Mouse (Mus musculus) heart, embryonic 12.5 days (tissue): Measurements from ENCODE around the gene Olfr509. TPM values are rescaled to one million over a fixed set of nuclear protein-coding genes. Genes with fewer than 3 reads are reported as not detected.

Experiments
- polyA plus RNA-seq: library from polyadenylated mRNA; unstranded; fragments of >200 nt; fragmentation: Nextera tagmentation; extraction: Ambion mirVana; gene quantifications from 2 replicates; pipeline ENCODE4 v1.2.1, GENCODE M21; 2016

Gene Olfr509
- polyA plus RNA-seq, 1 experiment from 2014 or later = not detected

Other genes starting within 250 kb of the Olfr509 start
- gene Olfr497, start 231.5 kb downstream of the Olfr509 start, polyA plus RNA-seq = not detected in 2 replicates
- not detected in 2 replicates for gene Olfr498, start 186.6 kb downstream of the Olfr509 start, polyA plus RNA-seq
- not detected in 2 replicates for gene Olfr502, start 126.8 kb downstream of the Olfr509 start, polyA plus RNA-seq
- gene Olfr503, start 107.4 kb downstream of the Olfr509 start, polyA plus RNA-seq = not detected in 2 replicates
- not detected in 2 replicates for gene Olfr504, start 86.1 kb downstream of the Olfr509 start, polyA plus RNA-seq
- gene Olfr506, start 41.1 kb downstream of the Olfr509 start, polyA plus RNA-seq = 0.05 TPM in 1 of 2 replicates, not detected in the other
- gene Olfr507, start 30.1 kb downstream of the Olfr509 start, polyA plus RNA-seq = not detected in 2 replicates
- not detected in 2 replicates for gene Olfr508, start 21.9 kb downstream of the Olfr509 start, polyA plus RNA-seq
- not detected in 2 replicates for gene Olfr510, start 14.5 kb upstream of the Olfr509 start, polyA plus RNA-seq
- not detected in 2 replicates for gene Olfr512, start 61.4 kb upstream of the Olfr509 start, polyA plus RNA-seq
- gene Olfr513, start 99.1 kb upstream of the Olfr509 start, polyA plus RNA-seq = not detected in 2 replicates
- not detected in 2 replicates for gene Olfr514, start 174.1 kb upstream of the Olfr509 start, polyA plus RNA-seq
- gene Olfr516, start 198.6 kb upstream of the Olfr509 start, polyA plus RNA-seq = not detected in 2 replicates
- not detected in 2 replicates for gene Olfr517, start 220.5 kb upstream of the Olfr509 start, polyA plus RNA-seq
- not detected in 2 replicates for gene Olfr518, start 233.1 kb upstream of the Olfr509 start, polyA plus RNA-seq
- not detected in 2 replicates for gene Olfr519, start 242.5 kb upstream of the Olfr509 start, polyA plus RNA-seq